Mouse (Mus musculus) midbrain, embryonic 14.5 days (tissue): ENCODE measurements at regions not wholly inside any gene's neighbourhood (a gene's known extent, or its start where the extent isn't known, plus 50 kb on each side); places are given as distances from the start of the nearest gene placed in this dataset.

ENCODE experiments used
- ATAC-seq: fragments of 200-750 bp; cut with Nextera tagmentation; 2 replicates; pipeline ENCODE4 v1.8.0; 2017; ENCODE audit warnings: moderate number of reproducible peaks, moderate library complexity; ENCODE audit not compliant: low FRiP score, low TSS enrichment
- DNase-seq: peaks from one replicate; pipeline ENCODE4 v3.0.0-alpha.2; 2015
- H3K27ac ChIP-seq: fragments of 300-500 bp; sonication (generic); replicated peaks from 2 replicates; pipeline ENCODE4 v1.5.1; 2014; ENCODE audit warnings: mild to moderate bottlenecking, low read depth, low read length, moderate library complexity
- H3K27me3 ChIP-seq: fragments of 300-500 bp; sonication (generic); 2 replicates; pipeline ENCODE4 v1.6.1; 2014; ENCODE audit warnings: low read length, control low read depth, mixed read lengths; ENCODE audit not compliant: control insufficient read depth, insufficient read depth
- H3K36me3 ChIP-seq: fragments of 300-500 bp; sonication (generic); 2 replicates; pipeline ENCODE4 v1.6.1; 2014; ENCODE audit warnings: low read length, control low read depth; ENCODE audit not compliant: control insufficient read depth, insufficient read depth
- H3K4me1 ChIP-seq: fragments of 300-500 bp; sonication (generic); 2 replicates; pipeline ENCODE4 v1.6.1; 2014; ENCODE audit warnings: mild to moderate bottlenecking, antibody characterized with exemption, low read length, control low read depth; ENCODE audit not compliant: control insufficient read depth, insufficient read depth
- H3K4me2 ChIP-seq: fragments of 300-500 bp; sonication (generic); 2 replicates; pipeline ENCODE4 v1.6.1; 2014; ENCODE audit warnings: mild to moderate bottlenecking, low read length, moderate library complexity
- H3K4me3 ChIP-seq: fragments of 300-500 bp; sonication (generic); replicated peaks from 2 replicates; pipeline ENCODE4 v1.5.1; 2014; ENCODE audit warnings: low read depth, low read length
- H3K9ac ChIP-seq: fragments of 300-500 bp; sonication (generic); replicated peaks from 2 replicates; pipeline ENCODE4 v1.6.1; 2014; ENCODE audit warnings: mild to moderate bottlenecking, low read length, moderate library complexity
- H3K9me3 ChIP-seq: fragments of 300-500 bp; sonication (generic); 2 replicates; pipeline ENCODE4 v1.6.1; 2016; ENCODE audit warnings: low read length, control low read depth, mixed read lengths; ENCODE audit not compliant: control insufficient read depth
- WGBS: fragments of 180-500 bp; shearing (Covaris S2); extraction: QIAGEN DNeasy Blood & Tissue Kit; methylation state at CpG from one replicate; pipeline ENCODE4 v1.1.7; 2014; 5-methylcytosine and 5-hydroxymethylcytosine counted together

- Histone ChIP-seq H3K27ac (no peak overlapping the region), H3K9ac (no peak overlapping the region), H3K9me3 (no peaks in the 10 kb centered on the region), H3K4me3 (no peak overlapping the region), H3K36me3 (no peaks in the 10 kb centered on the region), H3K4me2 (no peak overlapping the region), H3K27me3 (no peaks in the 10 kb centered on the region), H3K4me1 (0 out of 2 replicates have a peak, but pooled peaks cover 9% of the 10 kb centered on the region)
- no peak for DNase-seq
- WGBS: 28% methylated on average over 3 of the region's 3 CpGs
- ATAC-seq: no peak
These were observed 261.1 kb upstream of the Gm4791 start for GRCm38 (mm10) chr9:46737446-46737845.

GRCm38 (mm10) chr9:46736232-46736631 is 262.3 kb upstream of the Gm4791 start:
- H3K36me3 ChIP-seq: no peaks in the 10 kb centered on the region
- no peak overlapping the region for H3K9ac ChIP-seq
- H3K27ac ChIP-seq: no peak overlapping the region
- H3K27me3 ChIP-seq: no peaks in the 10 kb centered on the region
- DNase-seq: no peak
- no peak overlapping the region for H3K4me2 ChIP-seq
- H3K9me3 ChIP-seq: no peaks in the 10 kb centered on the region
- 0 out of 2 replicates have a peak, but pooled peaks cover 9% of the 10 kb centered on the region for H3K4me1 ChIP-seq
- ATAC-seq: no peak
- H3K4me3 ChIP-seq: no peak overlapping the region

GRCm38 (mm10) chr9:46735664-46736067 is 262.9 kb upstream of the Gm4791 start:
- Histone ChIP-seq H3K36me3 (no peaks in the 10 kb centered on the region), H3K27ac (no peak overlapping the region), H3K4me3 (no peak overlapping the region), H3K9ac (no peak overlapping the region), H3K4me2 (no peak overlapping the region), H3K27me3 (no peaks in the 10 kb centered on the region), H3K4me1 (0 out of 2 replicates have a peak, but pooled peaks cover 9% of the 10 kb centered on the region), H3K9me3 (no peaks in the 10 kb centered on the region)
- ATAC-seq (peak; percentile 17; the same call in 1 of the 2 replicates), DNase-seq (peak; percentile 93)
- WGBS: 5% methylated on average over 4 of the region's 4 CpGs

- H3K4me2 ChIP-seq: no peak overlapping the region
- no peaks in the 10 kb centered on the region for H3K9me3 ChIP-seq
- H3K27me3 ChIP-seq: no peaks in the 10 kb centered on the region
- ATAC-seq (no peak), DNase-seq (peak; percentile 76)
- no peaks in the 10 kb centered on the region for H3K4me1 ChIP-seq
- WGBS: 8% methylated on average over 5 of the region's 5 CpGs
- H3K27ac ChIP-seq: no peak overlapping the region; the same call in 1 of the 2 replicates
- no peaks in the 10 kb centered on the region for H3K36me3 ChIP-seq
- H3K9ac ChIP-seq: no peak overlapping the region
- no peak overlapping the region for H3K4me3 ChIP-seq
These were observed 270.1 kb upstream of the Gm4791 start for GRCm38 (mm10) chr9:46728465-46728864.

- WGBS: 87% methylated on average over 5 of the region's 5 CpGs
- H3K27ac ChIP-seq: no peak overlapping the region
- H3K27me3 ChIP-seq: no peaks in the 10 kb centered on the region
- no peaks in the 10 kb centered on the region for H3K36me3 ChIP-seq
- no peaks in the 10 kb centered on the region for H3K9me3 ChIP-seq
- no peak for ATAC-seq
- H3K4me3 ChIP-seq: no peak overlapping the region
- no peak overlapping the region for H3K4me2 ChIP-seq
- no peak for DNase-seq
- H3K4me1 ChIP-seq: no peaks in the 10 kb centered on the region
- no peak overlapping the region for H3K9ac ChIP-seq
These were observed 274.3 kb upstream of the Gm4791 start for GRCm38 (mm10) chr9:46724231-46724630.

- no peaks in the 10 kb centered on the region for H3K9me3 ChIP-seq
- H3K27ac ChIP-seq: no peak overlapping the region
- no peaks in the 10 kb centered on the region for H3K36me3 ChIP-seq
- ATAC-seq: no peak
- DNase-seq: no peak
- H3K4me3 ChIP-seq: no peak overlapping the region
- H3K4me2 ChIP-seq: no peak overlapping the region
- WGBS: 91% methylated on average over 10 of the region's 10 CpGs
- no peaks in the 10 kb centered on the region for H3K27me3 ChIP-seq
- H3K4me1 ChIP-seq: no peaks in the 10 kb centered on the region
- no peak overlapping the region for H3K9ac ChIP-seq
These were observed 285.1 kb upstream of the Gm4791 start for GRCm38 (mm10) chr9:46713415-46713814.

- Histone ChIP-seq H3K27ac (no peak overlapping the region), H3K4me1 (peaks cover 18% of the 10 kb centered on the region), H3K9me3 (no peaks in the 10 kb centered on the region), H3K9ac (no peak overlapping the region), H3K36me3 (no peaks in the 10 kb centered on the region), H3K4me3 (no peak overlapping the region), H3K4me2 (no peak overlapping the region), H3K27me3 (no peaks in the 10 kb centered on the region)
- DNase-seq: no peak
- WGBS: 55% methylated on average over 10 of the region's 10 CpGs
- ATAC-seq: no peak
These were observed 294.2 kb upstream of the Gm4791 start for GRCm38 (mm10) chr9:46704151-46704905.

GRCm38 (mm10) chr9:46703674-46704073 is 294.9 kb upstream of the Gm4791 start:
- 0 out of 2 replicates have a peak overlapping the region, but pooled peaks have one; percentile 10 for H3K27ac ChIP-seq

More at GRCm38 (mm10) chr9:46703674-46704073, 294.9 kb upstream of the Gm4791 start:
- Histone ChIP-seq H3K9ac (no peak overlapping the region), H3K9me3 (no peaks in the 10 kb centered on the region), H3K27me3 (no peaks in the 10 kb centered on the region), H3K4me2 (no peak overlapping the region), H3K4me3 (no peak overlapping the region), H3K36me3 (no peaks in the 10 kb centered on the region), H3K4me1 (peaks cover 18% of the 10 kb centered on the region)
- peak; percentile 51 for DNase-seq
- peak; percentile 73; the same call in 1 of the 2 replicates for ATAC-seq
- 17% methylated on average over 8 of the region's 8 CpGs for WGBS
